Mouse (Mus musculus) NIH3T3 (cell line): ENCODE measurements at regions not wholly inside any gene's neighbourhood (a gene's known extent, or its start where the extent isn't known, plus 50 kb on each side); places are given as distances from the start of the nearest gene placed in this dataset.

Experiments
- DNase-seq: peaks from one replicate; pipeline ENCODE4 v3.0.0-alpha.2; 2012; ENCODE audit warnings: low read depth

DNA sequence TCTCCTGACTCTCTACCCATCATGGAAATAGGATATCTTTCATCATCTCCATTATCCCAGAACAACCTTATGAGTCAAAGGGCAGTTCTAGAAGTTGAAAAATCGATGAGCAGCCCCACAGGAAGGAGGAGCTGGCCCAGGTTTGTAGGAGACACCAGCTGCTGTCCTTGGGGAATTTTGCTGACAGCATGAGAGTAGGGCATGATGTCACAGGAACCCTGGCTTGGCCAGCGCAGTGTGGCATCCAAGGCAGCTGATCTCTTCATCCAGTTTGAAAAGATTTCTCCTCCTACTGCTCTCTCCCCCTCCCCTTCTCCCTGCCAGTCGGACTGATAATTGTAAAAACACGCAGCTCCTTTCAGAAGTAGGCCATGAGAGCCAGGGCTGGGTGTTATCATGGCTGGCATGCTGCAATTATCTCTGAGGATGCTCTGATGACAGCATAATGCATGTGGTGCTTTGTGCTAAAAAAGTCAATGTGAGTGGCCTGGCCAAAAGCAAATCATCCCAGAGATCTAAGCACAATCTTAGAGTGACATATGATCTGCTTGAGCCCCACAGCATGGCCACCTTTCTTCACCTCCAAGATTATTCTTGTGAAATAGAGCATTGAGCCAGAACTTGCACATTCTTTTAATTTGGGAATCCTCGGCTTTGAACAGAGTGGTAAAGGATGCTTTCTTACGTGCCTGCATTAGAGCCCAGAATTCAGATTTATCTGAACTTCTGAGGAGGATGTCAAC is 54.2 kb downstream of the Gjd2 start:
- DNase-seq, result no peak

- DNase-seq, result no peak
Measured at GRCm38 (mm10) chr2:113952480-113952879, 60.9 kb downstream of the Gjd2 start.

GRCm38 (mm10) chr2:113949296-113949990 is 64.0 kb downstream of the Gjd2 start:
- no peak for DNase-seq

DNA sequence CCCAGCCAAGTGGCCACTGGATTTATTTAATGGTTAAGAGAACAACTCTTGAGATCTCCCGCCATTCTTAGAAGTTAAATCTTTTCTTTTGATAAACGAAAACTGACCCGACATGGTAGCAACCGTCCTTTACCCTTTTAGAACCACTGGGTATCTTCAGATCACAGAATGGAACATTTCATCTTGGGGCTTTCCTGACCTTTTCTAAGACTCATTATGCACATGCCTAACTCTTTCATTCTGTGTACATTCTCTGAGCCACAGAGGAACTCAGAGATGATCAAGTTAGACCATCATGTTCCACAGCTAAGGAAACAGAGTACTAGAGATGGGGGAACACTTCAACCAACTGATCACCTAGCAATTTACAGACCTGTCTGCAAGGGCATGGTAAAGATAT is 81.7 kb downstream of the Gjd2 start:
- DNase-seq, result no peak

- no peak for DNase-seq
Measured at GRCm38 (mm10) chr2:113930948-113931347, 82.5 kb downstream of the Gjd2 start.

GRCm38 (mm10) chr2:113929650-113930049 is 81.2 kb upstream of the Arhgap11a start:
- no peak for DNase-seq

DNA sequence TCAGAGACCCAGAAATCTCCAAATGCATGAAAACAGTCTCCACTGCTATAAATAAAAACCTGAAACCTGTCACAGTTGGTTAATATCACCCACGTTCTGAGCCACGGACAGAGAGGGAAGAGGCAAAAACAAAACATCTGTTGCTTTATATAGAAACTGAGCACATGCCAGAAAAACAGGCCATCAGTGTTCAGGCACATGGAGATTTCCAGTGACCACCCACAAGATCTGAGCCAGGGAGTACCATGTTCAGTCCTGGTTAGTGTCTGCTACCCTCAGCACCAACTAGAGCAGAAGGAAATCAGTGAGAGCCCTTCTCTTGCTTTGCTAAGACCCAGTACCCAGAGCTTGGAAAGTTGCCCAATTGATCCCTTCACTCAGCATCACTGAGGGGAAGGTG is 75.7 kb upstream of the Arhgap11a start:
- peak; percentile 17 for DNase-seq

DNA sequence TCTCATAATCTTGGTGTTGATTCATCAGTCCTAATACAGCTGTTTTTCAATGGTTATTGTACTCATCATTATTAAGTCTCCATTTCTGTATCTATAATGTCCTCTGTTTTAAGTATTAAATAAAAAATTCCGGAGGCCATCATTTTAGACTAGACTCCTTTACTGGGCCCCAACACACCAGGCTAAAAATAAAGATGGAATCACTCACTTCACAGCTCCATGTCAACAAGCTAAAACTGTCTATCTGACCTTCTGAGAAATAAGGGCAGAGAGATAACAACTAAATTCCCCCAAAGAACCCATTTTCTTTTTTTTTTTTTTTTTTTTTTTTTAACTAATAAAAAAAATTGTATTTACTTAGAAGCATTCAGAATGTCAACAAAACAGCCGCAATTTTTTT is 70.5 kb upstream of the Arhgap11a start:
- DNase-seq, result no peak

DNA sequence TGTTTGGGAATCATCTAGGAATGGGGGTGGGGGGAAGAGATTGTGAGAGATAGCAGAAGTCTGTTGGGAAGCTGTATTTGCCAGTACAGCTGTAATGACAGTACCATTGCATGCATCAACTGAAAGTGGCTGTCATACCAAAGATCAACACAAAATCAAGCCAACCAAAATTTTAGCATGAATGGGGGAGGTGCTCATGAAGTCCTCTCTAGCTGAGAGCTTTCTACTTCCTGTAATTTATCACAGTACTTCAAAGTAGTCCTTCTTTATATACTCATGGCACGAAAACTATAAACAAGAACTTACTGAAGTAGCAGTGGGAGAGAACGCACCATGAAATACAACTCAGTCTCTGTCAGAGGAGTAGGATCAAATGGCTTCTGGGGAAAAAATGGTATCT is 65.8 kb upstream of the Arhgap11a start:
- DNase-seq, result no peak

DNA sequence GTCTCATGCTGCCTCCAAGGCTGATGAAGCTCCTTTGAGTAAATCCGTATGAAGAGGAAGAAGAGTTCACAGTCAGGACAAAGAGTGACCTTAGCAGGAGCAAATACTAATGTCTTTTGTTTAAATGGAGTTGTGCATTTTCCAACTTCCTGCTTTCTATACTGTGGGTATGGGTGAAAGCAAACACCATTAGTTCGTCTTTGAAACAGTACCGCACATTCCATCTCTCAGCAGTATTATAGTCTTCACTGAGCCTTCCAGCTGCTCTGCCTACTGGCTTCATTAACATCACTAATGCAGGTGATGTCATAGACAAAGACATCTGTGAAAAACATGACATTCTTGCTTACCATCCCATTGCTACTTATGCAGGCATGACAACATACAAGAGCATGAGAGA is 62.7 kb upstream of the Arhgap11a start:
- no peak for DNase-seq

- no peak for DNase-seq
Measured at GRCm38 (mm10) chr2:113909502-113909901, 61.0 kb upstream of the Arhgap11a start.

- DNase-seq, result no peak
Measured at GRCm38 (mm10) chr2:113908636-113909035, 60.2 kb upstream of the Arhgap11a start.

GRCm38 (mm10) chr2:113904414-113904813 is 56.0 kb upstream of the Arhgap11a start:
- no peak for DNase-seq

DNA sequence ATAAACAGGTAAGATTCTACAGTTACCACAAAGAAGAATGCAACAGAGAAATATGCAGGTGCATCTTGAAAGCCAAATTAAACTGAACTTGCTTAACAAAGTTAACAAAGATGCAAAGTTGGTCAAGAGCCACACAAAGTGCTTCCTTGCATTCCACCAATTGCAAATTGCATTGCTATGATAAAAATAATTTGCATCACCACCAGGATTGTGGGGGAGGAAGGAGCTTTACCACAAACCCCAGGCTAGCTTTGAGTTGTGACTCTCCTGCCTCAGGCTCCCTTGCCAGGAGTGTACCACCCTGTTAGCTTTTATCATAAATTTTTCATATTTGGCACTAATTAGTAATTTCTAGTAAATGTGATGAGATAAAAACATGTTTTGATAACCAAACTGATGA is 55.4 kb upstream of the Arhgap11a start:
- DNase-seq, result no peak

GRCm38 (mm10) chr2:113903006-113903545 is 54.6 kb upstream of the Arhgap11a start:
- DNase-seq, result no peak

- no peak for DNase-seq
Measured at GRCm38 (mm10) chr2:113902406-113902805, 53.9 kb upstream of the Arhgap11a start.

GRCm38 (mm10) chr2:113900496-113900895 is 52.0 kb upstream of the Arhgap11a start:
- no peak for DNase-seq

- DNase-seq, result no peak
Measured at GRCm38 (mm10) chr2:113898747-113899146, 50.3 kb upstream of the Arhgap11a start.
